Mouse (Mus musculus) heart, postnatal 10 days (tissue): ENCODE results near the gene Htr6. TPM values are rescaled to one million over a fixed set of nuclear protein-coding genes. Genes with fewer than 3 reads are reported as not detected.

Source experiments
- DNase-seq, 2 experiments: peaks; one replicate each; pipeline ENCODE4 v3.0.0; 2021
- intact Hi-C: fragments of 180-260 bp; cut with DNase I; formaldehyde crosslinking; loops from one replicate; pipeline ENCODE4 v1.15.1; 2025
- total RNA-seq, 2 experiments: library from RNA; stranded (reverse); gene quantifications; 2 replicates each; pipeline ENCODE4 v1.2.3; 2021

Htr6 gene
- total RNA-seq, 2 experiments from 2014 or later = not detected

DNA sequence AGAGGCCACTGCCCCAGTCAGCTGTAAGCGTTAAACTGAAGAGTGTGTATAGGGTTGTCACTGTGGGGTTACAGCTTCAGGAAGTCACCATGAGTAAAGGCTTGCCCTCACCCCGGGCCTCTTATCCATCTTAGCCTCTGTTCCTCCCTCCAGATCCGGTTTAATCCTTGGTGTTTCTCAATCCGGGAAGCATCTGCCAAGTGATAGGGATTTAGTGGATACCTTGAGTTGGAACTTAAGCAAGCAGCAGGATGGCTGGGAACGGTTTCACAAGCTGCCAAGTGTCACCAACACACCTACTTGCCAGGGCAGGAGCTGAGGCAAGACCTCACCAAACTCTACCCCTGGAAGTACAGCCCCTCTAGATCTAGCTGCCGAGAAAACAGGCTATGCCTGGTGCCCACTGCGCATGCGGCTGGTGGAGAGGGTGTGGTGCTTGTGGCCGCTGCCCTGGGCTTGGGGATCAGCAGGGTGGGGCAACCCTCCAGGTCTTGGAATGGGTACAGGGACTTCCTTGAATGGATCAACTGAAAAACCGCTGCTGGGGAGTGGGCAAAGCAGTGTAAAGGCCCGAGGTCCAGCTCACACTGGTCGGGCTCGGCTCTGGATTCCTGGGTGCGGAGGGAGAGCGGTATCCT lies 15.1 kb upstream of the Htr6 start:
- DNase-seq = no peak
- intact Hi-C loops = loop anchor here (5.0 kb wide), 1 partner anchor 102 kb away; the partner anchor contains the start of gene Capzb

DNA sequence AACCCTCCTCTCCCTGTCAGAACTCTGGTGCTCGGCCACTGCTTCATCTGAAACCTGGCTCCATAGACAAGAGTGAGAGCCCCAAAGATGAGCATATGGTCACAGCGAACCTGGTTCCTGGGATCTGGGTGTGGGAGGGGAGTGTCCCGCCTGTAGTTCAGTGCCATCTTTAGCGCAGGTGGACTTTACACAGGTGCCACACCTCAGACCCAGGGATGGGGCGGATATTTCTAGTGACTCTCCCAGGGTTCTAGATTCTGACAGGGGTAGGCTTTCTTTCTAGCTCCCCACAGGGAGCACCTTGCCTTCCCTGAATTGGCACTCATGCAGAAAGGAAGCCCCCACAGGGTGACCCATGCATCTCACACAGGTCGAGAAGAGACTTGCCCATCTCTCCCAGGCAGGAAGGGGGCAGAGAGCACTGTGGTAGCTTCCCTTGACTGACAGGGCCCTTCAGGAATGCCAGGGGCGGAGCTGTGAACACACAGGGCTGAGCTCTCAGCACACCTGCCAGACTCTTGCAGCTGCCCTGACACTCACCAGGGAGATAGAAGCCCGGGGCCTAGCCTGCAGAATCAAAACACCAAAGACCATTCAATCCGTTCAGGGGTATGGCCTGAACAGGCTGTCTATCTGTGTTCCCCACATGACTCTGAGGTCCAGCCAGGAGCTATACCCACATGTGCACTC lies 13.8 kb upstream of the Htr6 start:
- no peak for DNase-seq
- intact Hi-C loops = loop anchor here (5.0 kb wide), 1 partner anchor 143 kb away; no protein-coding TSS in a partner anchor

DNA sequence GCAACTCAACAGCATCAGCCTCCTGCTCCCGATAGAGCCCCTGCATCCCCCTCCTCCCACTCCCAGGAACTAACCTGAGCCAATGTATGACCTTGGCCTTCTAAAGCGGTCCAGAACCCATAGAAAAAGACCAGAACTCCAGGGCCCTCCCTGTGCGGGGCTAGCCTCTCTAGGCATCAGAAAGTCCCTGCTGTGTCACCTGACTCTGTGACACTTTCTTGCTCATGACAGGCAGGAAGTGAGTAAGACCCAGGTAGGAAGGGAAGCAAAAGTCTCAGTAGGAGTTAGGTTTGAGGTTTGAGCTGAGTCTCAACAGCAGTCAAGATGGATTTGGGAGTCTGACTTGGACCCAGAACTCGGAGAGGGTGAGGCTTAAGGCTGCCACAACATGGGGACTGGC lies 11.6 kb upstream of the Htr6 start:
- intact Hi-C loops = loop anchor here (1.0 to 5.0 kb wide), 4 partner anchors 145 to 250 kb away; no protein-coding TSS in a partner anchor
- no peak for DNase-seq

GRCm38 (mm10) chr4:139086037-139086436 lies 10.7 kb upstream of the Htr6 start:
- intact Hi-C loops = loop anchor here (1.0 to 5.0 kb wide), 4 partner anchors 146 to 251 kb away; no protein-coding TSS in a partner anchor
- DNase-seq = peak; percentile 89 to 94

DNA sequence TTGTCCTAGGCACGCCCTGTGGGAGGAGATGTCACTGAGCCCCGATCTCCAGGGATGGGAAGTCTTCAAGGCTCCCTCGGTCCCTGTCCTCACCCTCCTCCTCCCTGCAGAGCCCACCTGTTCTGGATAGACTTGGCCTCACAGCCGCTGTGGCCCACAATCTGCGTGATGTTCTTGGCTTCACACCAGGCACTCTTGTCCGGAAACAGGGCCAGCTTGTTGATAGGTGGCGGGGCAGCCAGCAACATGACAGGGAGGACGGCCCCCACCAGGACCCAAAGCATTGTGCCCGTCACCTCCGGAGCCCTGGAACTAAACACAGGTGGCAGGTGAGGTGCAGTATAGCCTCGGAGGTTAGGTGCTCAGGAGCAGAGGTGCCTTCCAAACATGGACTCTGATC lies 10.0 kb upstream of the Htr6 start:
- intact Hi-C loops = loop anchor here (5.0 kb wide), 1 partner anchor 147 kb away; no protein-coding TSS in a partner anchor
- DNase-seq = peak in 1 of 2 experiments; percentile 58

- DNase-seq = no peak
- intact Hi-C loops = no loop called here
Observed at GRCm38 (mm10) chr4:139082790-139083564, 7.6 kb upstream of the Htr6 start.

GRCm38 (mm10) chr4:139081270-139081931 lies 6.0 kb upstream of the Htr6 start:
- no peak for DNase-seq
- intact Hi-C loops = no loop called here

- DNase-seq = peak in 1 of 2 experiments; percentile 57
- intact Hi-C loops = no loop called here
Observed at GRCm38 (mm10) chr4:139080259-139080658, 4.9 kb upstream of the Htr6 start.

DNA sequence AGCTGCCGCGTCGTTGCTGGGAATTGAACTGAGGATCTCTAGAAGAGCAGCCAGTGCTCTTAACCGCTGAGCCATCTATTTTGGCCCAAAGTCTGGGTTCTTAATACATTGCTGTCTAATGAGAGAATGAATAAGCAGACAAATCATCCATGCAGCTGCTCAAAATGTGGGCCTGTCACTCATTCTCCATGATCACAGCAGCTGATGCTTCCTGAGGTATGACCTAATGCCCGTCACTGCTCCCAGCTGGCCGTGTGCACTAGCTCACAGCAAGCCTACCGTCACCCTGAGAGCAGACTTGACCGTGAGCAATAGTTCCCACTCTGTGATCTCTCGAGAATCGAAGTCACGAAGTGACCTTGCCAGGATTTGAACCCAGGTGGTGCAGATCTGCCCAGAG lies 4.1 kb upstream of the Htr6 start:
- intact Hi-C loops = no loop called here
- DNase-seq = no peak

DNA sequence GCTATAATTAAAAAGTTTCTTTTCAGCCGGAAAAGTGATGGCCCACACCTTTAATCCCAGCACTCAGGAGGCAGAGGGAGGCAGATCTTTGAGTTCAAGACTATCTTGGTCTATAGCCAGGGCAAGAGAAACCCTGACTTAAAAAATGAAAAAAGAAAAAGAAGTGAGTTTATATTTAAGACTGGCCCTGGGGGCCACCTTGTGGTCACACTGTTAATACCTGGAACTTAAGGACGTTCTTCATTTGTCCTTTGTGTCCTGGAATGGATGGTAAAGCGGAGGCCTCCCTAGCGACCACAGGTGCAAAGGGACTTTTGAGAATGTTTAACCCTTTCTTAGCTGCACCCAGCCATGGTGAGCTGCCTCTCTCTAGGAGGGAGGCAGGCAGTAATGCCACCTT lies 3.4 kb upstream of the Htr6 start:
- peak in 1 of 2 experiments; percentile 47 for DNase-seq

DNA sequence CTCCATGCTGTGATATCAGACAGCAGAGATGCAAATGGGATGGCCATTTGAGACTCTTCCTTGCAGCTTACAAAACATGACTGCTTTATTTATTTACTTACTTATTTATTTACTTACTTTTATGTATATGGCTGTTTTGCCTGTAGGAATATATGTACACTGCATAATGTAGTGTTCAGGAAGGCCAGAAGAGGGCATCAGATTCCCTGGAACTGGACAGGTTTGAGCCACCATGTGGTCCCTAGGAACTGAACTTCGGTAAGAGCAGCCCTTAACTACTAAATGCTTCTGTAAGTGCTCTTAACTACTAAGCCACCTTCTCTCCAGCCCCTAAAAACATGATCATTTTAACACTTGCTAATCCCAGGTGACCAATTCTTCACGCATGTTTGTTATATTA lies 2.9 kb upstream of the Htr6 start:
- peak in 1 of 2 experiments; percentile 53 for DNase-seq
- intact Hi-C loops = loop anchor here (1.0 kb wide), 1 partner anchor 156 kb away; no protein-coding TSS in a partner anchor

More for the DNA sequence above, 3.4 kb upstream of the Htr6 start:
- intact Hi-C loops = loop anchor here (1.0 kb wide), 1 partner anchor 156 kb away; no protein-coding TSS in a partner anchor

DNA sequence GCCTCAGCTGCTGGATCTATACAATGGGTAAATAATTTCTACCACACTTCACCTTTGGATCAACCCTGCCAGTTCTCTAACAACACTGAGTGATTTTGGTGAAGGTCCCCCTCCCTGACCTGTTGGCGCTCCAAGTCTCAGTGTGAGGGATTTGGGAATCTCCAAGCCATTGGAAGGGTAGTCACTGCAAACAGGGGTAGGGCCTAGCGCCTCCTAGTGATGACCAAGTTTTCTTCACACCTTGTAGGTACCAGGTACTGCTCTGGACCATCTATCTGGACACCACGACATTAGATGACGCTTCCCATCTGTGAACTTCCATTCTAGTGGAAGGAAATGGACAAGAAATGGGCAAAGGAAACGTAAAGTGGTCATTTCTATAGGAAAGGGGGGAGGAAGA lies 545 bp upstream of the Htr6 start:
- no peak for DNase-seq
- intact Hi-C loops = loop anchor here (2.0 kb wide), 1 partner anchor 41 kb away; no protein-coding TSS in a partner anchor

DNA sequence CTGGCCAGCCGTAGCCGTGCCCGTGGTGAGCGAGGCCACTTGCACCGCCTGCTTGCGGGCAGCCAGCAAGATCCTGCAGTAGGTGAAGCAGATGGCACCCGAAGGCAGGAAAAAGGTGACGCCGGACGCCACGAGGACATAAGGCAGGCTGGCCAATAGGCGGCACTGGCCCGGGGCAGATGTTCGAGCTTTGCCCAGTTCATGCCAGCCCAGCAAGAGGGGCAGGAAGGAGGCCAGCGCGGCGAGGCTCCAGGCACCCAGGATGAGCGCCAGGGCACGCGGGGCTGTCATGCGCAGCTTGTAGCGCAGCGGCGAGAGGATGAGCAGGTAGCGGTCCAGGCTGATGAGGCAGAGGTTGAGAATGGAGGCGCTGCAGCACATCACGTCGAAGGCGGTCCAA lies 1.3 kb downstream of the Htr6 start:
- DNase-seq = no peak
- intact Hi-C loops = no loop called here

DNA sequence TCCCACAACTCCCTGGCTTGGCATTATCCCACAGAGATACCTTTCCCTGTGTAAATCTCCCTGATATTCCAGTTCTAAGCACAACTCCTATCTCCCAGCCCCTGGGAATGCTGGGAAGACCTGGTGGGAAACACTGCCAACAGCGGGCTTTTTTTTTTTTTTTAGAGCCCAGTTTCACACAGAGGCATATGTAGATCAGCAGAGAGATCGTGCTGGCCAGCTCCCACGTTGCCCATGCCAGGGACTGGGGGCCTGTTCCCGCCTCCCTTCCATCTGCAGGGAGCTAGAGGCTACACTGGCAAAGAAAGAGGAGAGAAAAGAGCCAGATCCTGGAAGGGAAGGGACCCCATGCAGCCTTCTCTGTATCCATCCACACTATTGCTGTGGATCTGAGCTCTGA lies 7.1 kb downstream of the Htr6 start:
- intact Hi-C loops = no loop called here

GRCm38 (mm10) chr4:139064831-139065230 lies 10.5 kb downstream of the Htr6 start:
- DNase-seq = no peak
- intact Hi-C loops = no loop called here

More for the DNA sequence above, 7.1 kb downstream of the Htr6 start:
- no peak for DNase-seq

DNA sequence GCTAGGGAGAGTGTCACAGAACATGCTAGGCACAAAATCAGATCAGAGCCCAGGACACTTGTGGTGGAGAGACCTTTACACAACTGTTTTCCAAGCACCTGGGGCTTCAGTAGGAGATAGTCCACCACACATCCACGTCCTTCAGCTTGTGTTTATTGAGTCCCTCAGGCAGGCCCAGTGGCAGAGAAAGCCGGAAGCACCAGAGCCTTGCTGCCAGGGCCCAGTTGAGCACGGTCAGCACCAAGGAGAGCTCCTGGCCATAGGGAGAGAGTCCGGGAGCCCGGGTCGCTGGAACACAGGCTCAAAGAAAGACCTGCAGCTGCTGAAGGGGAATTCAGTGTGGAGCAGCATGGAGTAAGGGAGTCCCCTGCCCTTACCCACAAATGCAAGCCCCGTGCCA lies 15.8 kb downstream of the Htr6 start:
- DNase-seq = peak; percentile 61 to 79
- intact Hi-C loops = no loop called here

DNA sequence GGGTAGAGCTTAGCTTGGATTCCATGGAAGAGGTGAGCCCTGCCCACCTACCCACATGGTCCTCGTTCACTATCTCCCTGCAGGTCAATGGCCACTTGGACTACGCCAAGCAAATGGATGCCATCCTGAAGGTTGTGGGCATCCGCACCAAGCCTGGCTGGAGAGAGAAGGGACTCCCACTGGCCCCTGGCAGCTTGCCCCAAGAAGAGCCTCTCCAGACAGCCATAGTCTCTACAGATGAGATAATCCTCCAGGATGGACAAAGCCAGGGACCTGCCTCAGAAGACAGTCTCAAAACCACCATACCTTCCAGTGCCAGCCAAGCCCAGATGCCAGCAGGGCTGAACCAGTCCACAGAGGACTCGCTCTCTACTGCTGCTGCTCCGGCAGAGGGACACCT lies 17.3 kb downstream of the Htr6 start:
- no peak for DNase-seq
- intact Hi-C loops = no loop called here

GRCm38 (mm10) chr4:139057291-139057690 lies 18.1 kb downstream of the Htr6 start:
- intact Hi-C loops = no loop called here
- no peak for DNase-seq

DNA sequence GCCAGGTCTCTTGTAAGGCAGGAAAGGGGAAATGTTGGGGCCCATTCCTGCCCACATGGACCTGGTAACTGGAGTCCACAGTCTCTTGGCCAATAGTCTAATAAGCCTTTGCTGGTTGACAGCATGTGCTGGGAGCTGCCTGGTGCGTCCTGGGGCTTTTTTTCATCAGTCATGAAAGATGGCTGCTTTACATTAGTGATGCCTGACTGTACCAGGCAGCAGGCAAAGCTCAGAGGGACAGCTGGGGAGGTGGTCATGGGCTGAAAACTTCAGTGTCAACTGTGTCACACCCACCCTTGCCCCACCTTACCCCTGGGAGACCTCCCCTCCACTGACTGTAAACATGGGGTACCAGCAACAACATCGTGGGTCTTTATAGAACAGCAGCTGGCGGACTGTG lies 19.6 kb downstream of the Htr6 start:
- no peak for DNase-seq

GRCm38 (mm10) chr4:139055336-139055735 lies 20.0 kb downstream of the Htr6 start:
- intact Hi-C loops = no loop called here
- DNase-seq = peak; percentile 48 to 61

More for the DNA sequence above, 19.6 kb downstream of the Htr6 start:
- intact Hi-C loops = no loop called here
